Mouse (Mus musculus) heart, postnatal 0 days (tissue): ENCODE results near the gene Trim37. TPM values are rescaled to one million over a fixed set of nuclear protein-coding genes. Genes with fewer than 3 reads are reported as not detected.
A peak's percentile ranks its signal among the peaks of the same experiment; 100 is the strongest.

Experiments
- ATAC-seq: fragments of 200-750 bp; cut with Nextera tagmentation; 2 replicates; pipeline ENCODE4 v1.8.0; 2017; ENCODE audit warnings: low read depth, moderate number of reproducible peaks, moderate library complexity; ENCODE audit not compliant: insufficient read depth
- DNase-seq: peaks from one replicate; pipeline ENCODE4 v3.0.0-alpha.2; 2016; ENCODE audit warnings: low spot score
- H3K27ac ChIP-seq: fragments of 300-500 bp; sonication (generic); 2 replicates; pipeline ENCODE4 v1.5.1; 2014; ENCODE audit warnings: low read depth, mild to moderate bottlenecking
- H3K27me3 ChIP-seq: fragments of 300-500 bp; sonication (generic); 2 replicates; pipeline ENCODE4 v1.6.1; 2014; ENCODE audit warnings: low read length, mixed read lengths; ENCODE audit not compliant: control insufficient read depth, insufficient read depth
- H3K36me3 ChIP-seq: fragments of 300-500 bp; sonication (generic); replicated peaks from 2 replicates; pipeline ENCODE4 v1.6.1; 2014; ENCODE audit warnings: low read length, mixed read lengths; ENCODE audit not compliant: control insufficient read depth, insufficient read depth
- H3K4me1 ChIP-seq: fragments of 300-500 bp; sonication (generic); 2 replicates; pipeline ENCODE4 v1.6.1; 2014; ENCODE audit warnings: antibody characterized with exemption; ENCODE audit not compliant: control insufficient read depth, insufficient read depth
- H3K4me2 ChIP-seq: fragments of 300-500 bp; sonication (generic); 2 replicates; pipeline ENCODE4 v1.6.1; 2014; ENCODE audit warnings: low read depth, mild to moderate bottlenecking, low read length, moderate library complexity
- H3K4me3 ChIP-seq: fragments of 300-500 bp; sonication (generic); 2 replicates; pipeline ENCODE4 v1.5.1; 2014; ENCODE audit warnings: low read depth, low read length
- H3K9ac ChIP-seq: fragments of 300-500 bp; sonication (generic); replicated peaks from 2 replicates; pipeline ENCODE4 v1.6.1; 2014; ENCODE audit warnings: low read depth, low read length, mixed read lengths
- H3K9me3 ChIP-seq: fragments of 300-500 bp; sonication (generic); replicated peaks from 2 replicates; pipeline ENCODE4 v1.6.1; 2016; ENCODE audit warnings: low read length; ENCODE audit not compliant: control insufficient read depth
- CTCF ChIP-seq: IDR thresholded peaks from 2 replicates; pipeline ENCODE4 v1.5.1; 2016; ENCODE audit warnings: antibody characterized with exemption, control low read depth, low read depth
- EP300 ChIP-seq: IDR thresholded peaks from 2 replicates; pipeline ENCODE4 v1.6.1; 2016; ENCODE audit warnings: antibody characterized with exemption, low read depth
- WGBS: fragments of 180-500 bp; shearing (Covaris S2); extraction: QIAGEN DNeasy Blood & Tissue Kit; methylation state at CpG from one replicate; pipeline ENCODE4 v1.1.7; 2014; 5-methylcytosine and 5-hydroxymethylcytosine counted together
- polyA plus RNA-seq: library from polyadenylated mRNA; unstranded; fragments of >200 nt; fragmentation: Nextera tagmentation; extraction: Ambion mirVana; gene quantifications from 2 replicates; pipeline ENCODE4 v1.2.1, GENCODE M21; 2015
- total RNA-seq: library from RNA; depleted of rRNA; stranded (reverse); fragments of >200 nt; gene quantifications from 2 replicates; pipeline ENCODE4 v1.2.3, GENCODE M21; 2014; ENCODE audit warnings: low replicate concordance; rRNA removed

Trim37 gene
- total RNA-seq: 10.8 and 14.7 TPM in 2 replicates
- 5.8 and 7.5 TPM in 2 replicates for polyA plus RNA-seq

DNA sequence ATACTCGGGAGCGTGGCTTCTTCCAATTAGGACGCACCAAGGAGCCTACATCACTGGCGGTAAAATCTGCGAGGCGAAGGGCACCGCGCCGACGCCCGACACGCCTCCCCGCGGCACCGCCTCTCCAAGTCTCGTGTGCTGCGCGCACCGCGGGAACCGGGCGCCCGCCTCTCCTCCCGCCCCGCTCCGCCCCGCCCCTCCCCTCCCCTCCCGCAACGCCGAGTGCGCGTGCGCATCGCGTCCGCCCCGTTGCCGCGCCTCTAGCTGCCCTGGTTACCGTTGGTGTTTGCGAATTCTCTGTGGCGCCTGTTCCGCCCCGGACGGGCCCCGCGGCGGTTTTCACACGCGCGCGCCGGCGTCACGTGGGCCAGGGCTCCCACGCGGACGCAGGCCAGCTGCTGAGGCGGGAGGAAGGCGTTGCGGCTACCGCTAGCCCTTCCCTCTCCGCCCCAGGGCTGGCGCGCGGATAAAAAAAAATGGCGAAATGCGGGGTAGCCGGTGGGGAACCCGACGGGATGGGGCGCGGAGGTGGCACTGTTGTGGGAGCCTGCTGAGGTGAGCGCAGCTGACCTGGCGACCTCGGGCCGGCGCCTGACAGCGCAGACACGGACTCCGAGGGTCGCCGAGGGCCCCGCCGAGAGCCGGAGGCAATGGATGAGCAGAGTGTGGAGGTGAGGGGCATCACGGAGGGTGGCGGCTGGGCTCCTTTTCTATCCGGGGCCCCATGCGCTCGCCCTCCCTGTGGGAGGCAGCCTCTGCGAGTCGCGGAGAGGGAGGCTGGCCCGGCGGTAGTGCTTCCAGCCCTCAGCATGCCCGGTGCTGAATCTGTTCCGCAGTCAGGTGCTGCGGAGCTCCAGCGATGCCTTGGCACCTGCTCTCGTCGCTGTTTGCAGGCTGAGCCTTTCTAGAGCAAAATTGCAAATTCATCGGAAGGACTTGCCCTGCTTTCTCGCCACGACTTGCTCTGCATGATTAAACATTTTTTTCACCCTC lies at the start of gene Trim37:
TSS of gene Trim37 (plus strand) at position 254 of the 993 bp plus-strand sequence.
- Histone ChIP-seq H3K4me2 (peak within 1 kb of the TSS; percentile 87), H3K27me3 (no peaks in the 10 kb centered on the region), H3K36me3 (peaks cover 25% of the 10 kb centered on the region), H3K4me1 (no peaks in the 10 kb centered on the region), H3K27ac (peak within 1 kb of the TSS; percentile 81), H3K9ac (peak within 1 kb of the TSS; percentile 87), H3K4me3 (peak within 1 kb of the TSS; percentile 97), H3K9me3 (no peaks in the 10 kb centered on the region)
- DNase-seq: peak; percentile 90
- TF ChIP-seq EP300: no peak
- no peak for TF ChIP-seq CTCF
- ATAC-seq: peak; percentile 94
- under 1% methylated on average over 92 of the region's 105 CpGs for WGBS

- 53% methylated on average over 1 of the region's 1 CpGs for WGBS
- Histone ChIP-seq H3K9ac (no peak overlapping the region), H3K36me3 (peaks cover 52% of the 10 kb centered on the region), H3K27ac (no peak overlapping the region), H3K27me3 (no peaks in the 10 kb centered on the region), H3K4me3 (no peak overlapping the region), H3K9me3 (no peaks in the 10 kb centered on the region), H3K4me1 (peaks cover 16% of the 10 kb centered on the region), H3K4me2 (no peak overlapping the region)
- TF ChIP-seq CTCF (no peak), EP300 (no peak)
- no peak for ATAC-seq
- no peak for DNase-seq
Observed at GRCm38 (mm10) chr11:87083712-87084111, 43.2 kb upstream of the Trim37 start.

DNA sequence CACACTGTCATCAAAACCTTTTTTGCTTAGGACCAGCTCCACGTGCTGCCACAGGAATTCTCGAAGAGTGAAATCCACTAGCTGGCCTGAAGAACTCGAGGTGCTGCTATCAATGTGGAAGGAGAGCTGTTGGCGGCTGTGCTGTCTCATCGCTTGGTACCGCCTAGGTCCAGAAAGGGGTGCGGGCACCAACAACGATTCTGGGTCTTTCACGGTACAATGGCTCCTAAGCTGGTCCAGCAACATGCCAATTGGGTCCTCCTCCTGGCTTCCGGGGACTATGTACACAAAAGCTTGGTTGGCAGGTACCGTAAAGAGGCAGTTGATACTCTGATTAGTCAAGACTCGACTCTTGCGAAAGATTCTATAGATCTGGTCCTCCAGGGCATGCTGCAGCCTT lies 41.4 kb upstream of the Trim37 start:
- peak overlapping the region; percentile 93 for H3K4me3 ChIP-seq
- DNase-seq (no peak), ATAC-seq (no peak)
- H3K36me3 ChIP-seq: peaks cover 48% of the 10 kb centered on the region
- 87% methylated on average over 13 of the region's 13 CpGs for WGBS
- TF ChIP-seq EP300 (no peak), CTCF (no peak)
- no peak overlapping the region for H3K27ac ChIP-seq
- peak overlapping the region; percentile 90; the same call in 1 of the 2 replicates for H3K9ac ChIP-seq
- peak overlapping the region; percentile 97 for H3K4me2 ChIP-seq
- no peaks in the 10 kb centered on the region for H3K9me3 ChIP-seq
- H3K4me1 ChIP-seq: peaks cover 16% of the 10 kb centered on the region
- no peaks in the 10 kb centered on the region for H3K27me3 ChIP-seq

GRCm38 (mm10) chr11:87086290-87086984 lies 40.4 kb upstream of the Trim37 start, which contains the start of gene Smg8:
Gene Smg8, minus strand, starts transcription at chr11:87086774.
- no peaks in the 10 kb centered on the region for H3K27me3 ChIP-seq
- peaks cover 16% of the 10 kb centered on the region for H3K4me1 ChIP-seq
- ATAC-seq (peak; percentile 94), DNase-seq (peak; percentile 96)
- TF ChIP-seq EP300: no peak
- TF ChIP-seq CTCF: no peak
- H3K4me2 ChIP-seq: peak within 1 kb of the TSS; percentile 97
- WGBS: under 1% methylated on average over 43 of the region's 43 CpGs
- H3K9me3 ChIP-seq: no peaks in the 10 kb centered on the region
- peak within 1 kb of the TSS; percentile 71 for H3K27ac ChIP-seq
- H3K4me3 ChIP-seq: peak within 1 kb of the TSS; percentile 93
- peak within 1 kb of the TSS; percentile 90 for H3K9ac ChIP-seq
- H3K36me3 ChIP-seq: peaks cover 46% of the 10 kb centered on the region

GRCm38 (mm10) chr11:87087142-87087541 lies 39.7 kb upstream of the Trim37 start:
- Histone ChIP-seq H3K9me3 (no peaks in the 10 kb centered on the region), H3K9ac (peak overlapping the region; percentile 90), H3K4me1 (peaks cover 16% of the 10 kb centered on the region), H3K4me2 (peak overlapping the region; percentile 97), H3K27ac (peak overlapping the region; percentile 71), H3K4me3 (peak overlapping the region; percentile 93), H3K36me3 (peaks cover 46% of the 10 kb centered on the region), H3K27me3 (no peaks in the 10 kb centered on the region)
- TF ChIP-seq CTCF: no peak
- TF ChIP-seq EP300: no peak
- no peak for DNase-seq
- 52% methylated on average over 2 of the region's 2 CpGs for WGBS
- ATAC-seq: no peak
